Mouse (Mus musculus) liver, embryonic 14 days (tissue): ENCODE data around the gene Gm21882. TPM values are rescaled to one million over a fixed set of nuclear protein-coding genes. Genes with fewer than 3 reads are reported as not detected.

ENCODE experiments used
- polyA plus RNA-seq: library from polyadenylated mRNA; depleted of rRNA; stranded (reverse); fragments of >200 nt; gene quantifications from 2 replicates; pipeline ENCODE4 v1.2.3, GENCODE M21; 2012; rRNA removed

The Gm21882 gene
- polyA plus RNA-seq, result not detected in 2 replicates

DNA sequence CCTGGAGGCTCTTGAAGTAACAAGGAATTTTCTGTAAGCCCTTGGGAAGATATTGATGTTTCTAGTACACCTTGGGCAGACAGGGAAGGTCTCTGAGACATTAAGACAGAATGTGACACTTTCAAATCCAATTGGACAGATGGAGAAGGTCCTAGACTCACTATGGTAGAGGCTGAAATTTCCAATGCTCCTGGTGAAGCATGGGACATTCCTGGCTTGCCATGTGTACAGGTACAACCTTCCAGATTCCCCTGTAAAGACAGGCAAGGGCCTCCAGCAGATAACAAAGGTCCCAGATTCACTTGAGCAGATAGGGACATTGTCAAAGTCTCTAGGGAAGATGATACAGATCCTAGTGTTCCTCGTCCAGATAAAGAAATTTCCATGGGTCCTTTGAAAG, at the start of gene Gm21882:
TSS of gene Gm21882 (minus strand) at position 101 of the 400 bp plus-strand sequence.

Other genes with a start within 250 kb of the Gm21882 start
- gene Gm21865, start 64.6 kb downstream of the Gm21882 start, polyA plus RNA-seq, result not detected in 2 replicates